Mouse (Mus musculus) olfactory bulb, adult 2 months (tissue): Measurements from ENCODE around the gene Pgbd1.
A peak's percentile ranks its signal among the peaks of the same experiment; 100 is the strongest.

Source experiments
- CTCF ChIP-seq: fragments of 200-500 bp; IDR thresholded peaks from 2 replicates; pipeline ENCODE4 v1.5.1; 2012; ENCODE audit warnings: low read depth, mild to moderate bottlenecking, low read length, moderate library complexity; ENCODE audit not compliant: insufficient read depth
- POLR2A ChIP-seq: fragments of 200-500 bp; IDR thresholded peaks from 2 replicates; pipeline ENCODE4 v1.6.1; 2012; ENCODE audit warnings: mild to moderate bottlenecking, low read depth, low read length, moderate library complexity; ENCODE audit not compliant: insufficient read depth

DNA sequence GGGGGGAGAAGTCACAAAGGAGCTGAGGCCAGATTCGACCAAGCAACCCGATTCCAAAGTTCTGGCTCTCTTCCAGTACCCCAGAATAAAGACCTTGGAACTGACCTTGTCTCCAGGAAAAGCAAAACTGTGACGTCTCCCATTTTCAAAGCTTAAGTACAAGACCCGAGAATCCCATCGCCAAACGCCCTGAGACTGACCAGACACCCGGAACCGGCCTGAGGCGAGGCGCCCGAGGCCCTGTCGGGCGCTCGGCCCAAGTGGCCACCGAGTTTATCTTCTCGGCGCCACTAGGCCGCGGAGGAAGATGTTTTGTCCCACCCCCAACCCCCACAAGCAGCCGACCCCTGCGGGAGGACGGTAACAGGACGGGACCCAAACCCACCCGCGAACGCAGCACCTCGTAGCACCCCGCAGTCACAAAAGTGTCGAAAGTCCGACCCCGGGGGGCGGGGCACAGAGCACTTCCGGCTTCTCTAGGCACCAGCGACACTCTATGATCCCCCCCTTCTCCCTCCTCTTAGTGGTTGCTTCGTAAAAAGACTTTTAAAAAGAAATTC lies 38.5 kb downstream of the Pgbd1 start, which contains the start of gene Zkscan3:
- TF ChIP-seq CTCF: no peak
- peak; percentile 50; the same call in 1 of the 2 replicates for TF ChIP-seq POLR2A
